Mouse (Mus musculus) duodenum, adult 2 months (tissue): Measurements from ENCODE around the gene Pitpnb. TPM values are rescaled to one million over a fixed set of nuclear protein-coding genes. Genes with fewer than 3 reads are reported as not detected.

ENCODE experiments used
- polyA plus RNA-seq: library from polyadenylated mRNA; depleted of rRNA; stranded (reverse); fragments of >200 nt; gene quantifications from 2 replicates; pipeline ENCODE4 v1.2.3, GENCODE M21; 2012; ENCODE audit warnings: low replicate concordance; rRNA removed

The Pitpnb gene
- polyA plus RNA-seq: 32.0 and 33.0 TPM in 2 replicates

DNA sequence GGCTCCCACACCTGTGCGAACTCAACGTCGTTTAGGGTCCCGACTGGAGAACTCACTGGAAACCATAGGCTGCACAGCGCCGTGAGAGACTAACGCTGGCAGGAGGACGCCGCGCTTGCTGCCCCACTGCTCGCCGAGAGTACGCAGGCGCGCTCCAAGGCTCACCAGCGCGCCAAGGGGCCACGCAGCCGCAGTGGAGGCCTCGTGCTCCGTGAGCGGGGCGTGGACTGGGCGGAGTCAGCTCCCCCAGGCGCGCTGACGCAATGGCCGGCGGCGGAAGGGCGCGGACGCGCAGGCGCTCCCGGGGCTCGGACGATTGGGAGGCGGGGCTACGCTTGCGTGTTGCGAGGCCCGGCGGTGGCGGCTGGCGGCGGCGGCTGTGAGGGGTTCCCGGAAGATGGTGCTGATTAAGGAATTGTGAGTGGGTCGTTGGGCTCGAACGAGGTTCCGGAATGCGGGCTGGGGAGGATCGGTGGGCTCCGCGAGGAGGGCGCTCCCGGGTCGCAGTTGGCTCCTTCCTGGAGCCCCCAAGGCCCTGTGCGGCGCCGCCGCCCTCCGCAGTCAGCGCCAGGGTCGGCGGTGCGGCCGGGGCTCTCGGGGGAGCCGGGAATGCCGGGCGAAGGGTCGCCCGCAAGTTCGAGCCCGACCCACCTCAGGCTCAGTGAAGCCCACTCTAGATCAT is at the start of gene Pitpnb:
Gene Pitpnb, plus strand, starts transcription at position 347 of the 682 bp plus-strand sequence.

DNA sequence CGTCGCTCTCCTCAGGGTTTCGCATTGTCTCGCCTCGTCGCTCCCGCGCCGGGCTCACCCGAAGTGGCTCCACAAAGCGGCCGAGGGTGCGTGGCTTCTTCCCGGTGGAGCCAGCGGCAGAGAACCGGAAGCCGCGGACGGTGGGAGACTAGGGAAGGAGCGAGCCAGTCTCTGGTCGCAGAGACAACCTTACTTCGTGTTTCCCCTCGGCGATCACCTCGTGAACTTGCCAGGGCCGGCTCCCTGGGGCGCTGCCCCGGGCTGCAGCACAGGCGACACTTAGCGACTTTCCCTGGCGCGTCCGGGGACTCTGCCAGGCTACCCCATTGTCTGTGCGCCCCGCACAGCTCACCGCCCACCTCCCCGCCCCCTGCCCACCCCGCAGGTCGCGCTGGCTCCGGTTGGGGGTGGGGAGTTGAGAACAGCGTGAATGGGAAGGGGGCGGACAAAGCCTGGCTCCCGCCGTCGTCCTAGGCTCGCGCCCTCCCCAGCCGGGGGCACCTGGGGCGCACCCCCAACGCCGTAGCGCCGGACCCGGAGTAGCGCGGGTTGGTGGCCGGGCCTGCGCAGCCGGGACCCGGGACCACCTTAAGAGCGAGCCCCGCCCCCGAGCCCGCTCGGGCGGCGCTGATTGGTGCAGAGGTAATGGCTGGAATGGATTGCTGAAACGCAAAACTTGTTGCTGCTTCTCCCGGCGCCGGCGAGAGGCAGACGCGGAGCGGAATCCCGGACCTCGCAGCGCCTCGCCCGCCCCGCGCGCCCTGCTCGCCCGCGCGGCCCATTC is 86.2 kb downstream of the Pitpnb start, which contains the start of gene Mn1:
Gene Mn1, plus strand, starts transcription at position 772 of the 784 bp plus-strand sequence.

Other genes with a start within 250 kb of the Pitpnb start
- 1.5 and 2.8 TPM in 2 replicates for gene Mn1, start 86.6 kb downstream of the Pitpnb start, polyA plus RNA-seq